Mouse (Mus musculus) thymus, adult 2 months (tissue): ENCODE results near the gene Gm20425.

ENCODE experiments used
- CTCF ChIP-seq: fragments of 200-500 bp; IDR thresholded peaks from 2 replicates; pipeline ENCODE4 v1.5.1; 2012; ENCODE audit warnings: mild to moderate bottlenecking, control low read depth, low read length, moderate library complexity, borderline replicate concordance; ENCODE audit not compliant: control insufficient read depth, poor library complexity, insufficient read depth; ENCODE audit errors: extremely low read depth
- POLR2A ChIP-seq: fragments of 200-500 bp; IDR thresholded peaks from 2 replicates; pipeline ENCODE4 v1.6.1; 2012; ENCODE audit warnings: mild to moderate bottlenecking, low read length, control low read depth, moderate library complexity; ENCODE audit not compliant: control insufficient read depth, poor library complexity, insufficient read depth; ENCODE audit errors: extremely low read depth

- TF ChIP-seq POLR2A (no peak), CTCF (no peak)
Measured at GRCm38 (mm10) chr9:103243640-103244039, 13.5 kb upstream of the Gm20425 start.
